Mouse (Mus musculus) CH12.LX (cell line): Measurements from ENCODE around the gene Gm17490. TPM values are rescaled to one million over a fixed set of nuclear protein-coding genes. Genes with fewer than 3 reads are reported as not detected.

ENCODE experiments used
- DNase-seq: peaks from one replicate; pipeline ENCODE4 v3.0.0-alpha.2; 2013; ENCODE audit errors: extremely low read depth
- H3K27ac ChIP-seq: 2 replicates; pipeline ENCODE4 v1.5.1; 2012; ENCODE audit warnings: low read depth, mild to moderate bottlenecking, control low read depth, moderate library complexity; ENCODE audit not compliant: insufficient read depth
- H3K27me3 ChIP-seq: replicated peaks from 2 replicates; pipeline ENCODE3; 2012; ENCODE audit warnings: inconsistent platforms
- H3K36me3 ChIP-seq, 2 experiments: replicated peaks in 1 of 2; 2 replicates each; pipeline versions ENCODE3 to v1.6.1; 2012; ENCODE audit warnings: inconsistent platforms in 1 of 2, low read length in 1 of 2, mild to moderate bottlenecking in 1 of 2, mixed read lengths in 1 of 2, moderate library complexity in 1 of 2; ENCODE audit not compliant: control insufficient read depth in 1 of 2, insufficient read depth in 1 of 2
- H3K4me1 ChIP-seq, 2 experiments: 2 replicates each; pipeline ENCODE4 v1.6.1; 2012; ENCODE audit warnings: inconsistent platforms in 1 of 2, moderate library complexity in 1 of 2; ENCODE audit not compliant: insufficient read depth in 2 of 2, control insufficient read depth in 1 of 2
- H3K4me2 ChIP-seq: 2 replicates; pipeline ENCODE4 v1.6.1; 2012; ENCODE audit warnings: low read depth, mild to moderate bottlenecking, control low read depth; ENCODE audit not compliant: poor library complexity, insufficient read depth, severe bottlenecking
- H3K4me3 ChIP-seq, 3 experiments: fragments of 150-350 bp in 1 of 3; sonication (generic) in 1 of 3; replicated peaks in 1 of 3; 2 replicates each; pipeline versions ENCODE3 to v1.5.1; 2011 to 2012; ENCODE audit warnings: low read depth in 2 of 3, low read length in 2 of 3, mild to moderate bottlenecking in 2 of 3, moderate library complexity in 2 of 3, control low read depth in 1 of 3, improper control_type of control experiment in 1 of 3, inconsistent platforms in 1 of 3, mixed read lengths in 1 of 3; ENCODE audit not compliant: poor library complexity in 1 of 3
- H3K79me2 ChIP-seq: replicated peaks from 2 replicates; pipeline ENCODE4 v1.6.1; 2012; ENCODE audit warnings: mild to moderate bottlenecking, moderate library complexity; ENCODE audit not compliant: control insufficient read depth, poor library complexity, insufficient read depth, severe bottlenecking; ENCODE audit errors: extremely low read depth
- H3K9ac ChIP-seq: 2 replicates; pipeline ENCODE4 v1.6.1; 2012; ENCODE audit warnings: low read depth, mild to moderate bottlenecking, control low read depth, moderate library complexity; ENCODE audit not compliant: insufficient read depth
- H3K9me3 ChIP-seq: replicated peaks from 2 replicates; pipeline ENCODE3; 2012; ENCODE audit warnings: low read length, inconsistent platforms, mixed read lengths
- CHD1 ChIP-seq: IDR thresholded peaks from 2 replicates; pipeline ENCODE4 v1.6.1; 2012; ENCODE audit warnings: low read depth, low read length, improper control_type of control experiment, inconsistent platforms
- E2F4 ChIP-seq: IDR thresholded peaks from 2 replicates; pipeline ENCODE4 v1.6.1; 2011; ENCODE audit warnings: low read depth, low read length, improper control_type of control experiment; ENCODE audit not compliant: insufficient replicate concordance
- ELF1 ChIP-seq: IDR thresholded peaks from 2 replicates; pipeline ENCODE4 v1.6.1; 2014; ENCODE audit warnings: low read depth, mild to moderate bottlenecking, inconsistent platforms, low read length, improper control_type of control experiment
- HCFC1 ChIP-seq: IDR thresholded peaks from 2 replicates; pipeline ENCODE4 v1.6.1; 2012; ENCODE audit warnings: low read depth, mild to moderate bottlenecking, inconsistent platforms, low read length, improper control_type of control experiment
- MAFK ChIP-seq: IDR thresholded peaks from 2 replicates; pipeline ENCODE4 v1.6.1; 2011; ENCODE audit warnings: low read length, improper control_type of control experiment; ENCODE audit not compliant: insufficient replicate concordance
- MAZ ChIP-seq: IDR thresholded peaks from 2 replicates; pipeline ENCODE4 v1.6.1; 2012; ENCODE audit warnings: low read depth, mild to moderate bottlenecking, inconsistent platforms, low read length, improper control_type of control experiment, moderate library complexity
- MYC ChIP-seq: IDR thresholded peaks from 2 replicates; pipeline ENCODE4 v1.6.1; 2011; ENCODE audit warnings: low read depth, mild to moderate bottlenecking, improper control_type of control experiment, low read length
- NELFE ChIP-seq: IDR thresholded peaks from 2 replicates; pipeline ENCODE4 v1.6.1; 2011; ENCODE audit warnings: low read depth, low read length, improper control_type of control experiment
- NRF1 ChIP-seq: IDR thresholded peaks from 2 replicates; pipeline ENCODE4 v1.6.1; 2014; ENCODE audit warnings: low read depth, mild to moderate bottlenecking, inconsistent platforms, low read length, improper control_type of control experiment, moderate library complexity
- PAX5 ChIP-seq: IDR thresholded peaks from 2 replicates; pipeline ENCODE4 v1.6.1; 2012; ENCODE audit warnings: low read length, inconsistent platforms, mixed read lengths
- POLR2AphosphoS2 ChIP-seq: IDR thresholded peaks from 2 replicates; pipeline ENCODE4 v1.6.1; 2011; ENCODE audit warnings: low read depth, low read length, improper control_type of control experiment
- RAD21 ChIP-seq: IDR thresholded peaks from 2 replicates; pipeline ENCODE4 v1.6.1; 2011; ENCODE audit warnings: low read depth, mild to moderate bottlenecking, low read length, improper control_type of control experiment, moderate library complexity
- RCOR1 ChIP-seq: conservative IDR thresholded peaks from 2 replicates; pipeline ENCODE4 v1.6.1; 2012; ENCODE audit warnings: low read depth, mild to moderate bottlenecking, inconsistent platforms, low read length, improper control_type of control experiment
- SIN3A ChIP-seq: IDR thresholded peaks from 2 replicates; pipeline ENCODE4 v1.6.1; 2012; ENCODE audit warnings: low read length, improper control_type of control experiment, inconsistent platforms
- TCF12 ChIP-seq: IDR thresholded peaks from 2 replicates; pipeline ENCODE4 v1.6.1; 2014; ENCODE audit warnings: low read depth, mild to moderate bottlenecking, inconsistent platforms, low read length, improper control_type of control experiment
- UBTF ChIP-seq: IDR thresholded peaks from 2 replicates; pipeline ENCODE4 v1.6.1; 2012; ENCODE audit warnings: low read depth, mild to moderate bottlenecking, inconsistent platforms, low read length, improper control_type of control experiment, moderate library complexity
- USF1 ChIP-seq: IDR thresholded peaks from 2 replicates; pipeline ENCODE4 v1.6.1; 2014; ENCODE audit warnings: low read depth, mild to moderate bottlenecking, inconsistent platforms, low read length, improper control_type of control experiment
- USF2 ChIP-seq: conservative IDR thresholded peaks from 2 replicates; pipeline ENCODE4 v1.6.1; 2011; ENCODE audit warnings: low read depth, low read length, improper control_type of control experiment
- ZC3H11A ChIP-seq: IDR thresholded peaks from 2 replicates; pipeline ENCODE4 v1.6.1; 2012; ENCODE audit warnings: low read depth, mild to moderate bottlenecking, inconsistent platforms, low read length, improper control_type of control experiment
- ZKSCAN1 ChIP-seq: IDR thresholded peaks from 2 replicates; pipeline ENCODE4 v1.6.1; 2012; ENCODE audit warnings: low read depth, inconsistent platforms, low read length, improper control_type of control experiment, borderline replicate concordance
- ZMIZ1 ChIP-seq: IDR thresholded peaks from 2 replicates; pipeline ENCODE4 v1.6.1; 2012; ENCODE audit warnings: low read depth, mild to moderate bottlenecking, inconsistent platforms, low read length, improper control_type of control experiment
- ZNF384 ChIP-seq: IDR thresholded peaks from 2 replicates; pipeline ENCODE4 v1.6.1; 2012; ENCODE audit warnings: low read depth, low read length, improper control_type of control experiment, inconsistent platforms
- dilution Hi-C: fragments of 300-500 bp; cut with MboI; formaldehyde crosslinking; loops from 2 replicates; pipeline ENCODE4 v1.14.3; 2020; ENCODE audit warnings: low sequenced_read_pairs; ENCODE audit not compliant: extremely low pct_unique_long_range_greater_than_20kb, extremely low pct_ligation_motif_present
- in situ Hi-C: fragments of 300-500 bp; cut with MboI; formaldehyde crosslinking; loops from 3 replicates; pipeline ENCODE4 v1.14.3; 2019; ENCODE audit warnings: low sequenced_read_pairs, low pct_ligation_motif_present, low pct_unique_long_range_greater_than_20kb, mixed read lengths
- polyA plus RNA-seq: library from polyadenylated mRNA; unstranded; fragments of >175 nt; gene quantifications from 2 replicates; pipeline ENCODE4 v1.2.1, GENCODE M21; 2012; ENCODE audit warnings: low read depth; ENCODE audit not compliant: insufficient read length
- total RNA-seq, 2 experiments: library from RNA; depleted of rRNA; stranded (reverse); fragments of 300-350 nt in 1 of 2; fragments of >200 nt in 1 of 2; gene quantifications; 2 replicates each; pipeline ENCODE4 v1.2.3; 2012 to 2014

Gene Gm17490
- total and polyA plus RNA-seq, 3 experiments: not detected

DNA sequence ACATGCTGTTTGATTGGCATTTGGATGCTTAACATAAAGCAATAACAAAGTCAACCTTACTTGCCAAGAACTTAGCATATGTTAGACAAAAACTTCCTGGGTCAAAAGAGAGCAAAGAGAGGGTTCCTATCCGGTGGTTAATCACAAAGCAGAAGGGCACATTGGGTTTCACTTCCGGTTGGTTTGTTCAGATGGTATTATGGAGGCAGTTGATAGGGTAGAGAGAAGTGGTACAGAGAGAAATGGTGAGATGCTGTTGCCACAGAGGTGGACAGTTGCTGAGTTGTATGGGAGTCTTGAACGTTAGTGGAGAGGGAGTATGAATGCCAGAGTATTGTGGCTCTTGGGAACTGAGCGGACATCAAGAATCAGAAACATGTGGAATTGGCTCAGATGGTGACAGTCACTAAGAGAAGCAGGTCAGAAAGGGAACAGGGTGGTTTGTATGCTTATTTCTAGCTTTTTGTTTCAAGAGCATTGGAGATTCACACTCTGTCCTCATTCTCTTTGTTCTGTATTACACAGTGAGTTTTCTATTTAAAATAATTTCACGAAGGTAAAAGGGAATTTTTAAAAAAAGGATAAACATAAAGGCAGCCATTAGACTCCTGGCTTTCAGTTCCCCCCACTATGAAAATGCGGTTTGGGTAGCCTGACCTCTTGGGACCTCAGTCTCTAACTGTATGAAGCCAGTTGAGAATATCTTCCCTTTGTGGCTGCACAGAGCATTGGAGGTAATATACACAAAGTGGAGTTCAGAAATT lies 36.3 kb upstream of the Gm17490 start (continued):
- TF ChIP-seq CHD1: no peak; the same call in none of the 2 replicates
- TF ChIP-seq SIN3A: peak; percentile 67
- TF ChIP-seq ZKSCAN1: no peak
- TF ChIP-seq PAX5: no peak
- TF ChIP-seq ZNF384: peak; percentile 14; the same call in 1 of the 2 replicates
- no peak; the same call in 1 of the 2 replicates for TF ChIP-seq MAZ
- peak; percentile 49; the same call in 1 of the 2 replicates for TF ChIP-seq NELFE
- no peak for TF ChIP-seq USF1
- 0 out of 2 replicates have a peak, but pooled peaks have one; percentile 14 for TF ChIP-seq E2F4

- dilution Hi-C loops: no loop called here
Measured at GRCm38 (mm10) chr2:11659263-11659662, 33.2 kb upstream of the Gm17490 start.

GRCm38 (mm10) chr2:11657581-11657980 lies 31.5 kb upstream of the Gm17490 start:
- 0 out of 2 replicates have a peak overlapping the region, but pooled peaks have one; percentile 15 for H3K27ac ChIP-seq
- no peaks in the 10 kb centered on the region for H3K9me3 ChIP-seq
- no peak for DNase-seq
- H3K4me2 ChIP-seq: 0 out of 2 replicates have a peak overlapping the region, but pooled peaks have one; percentile 15
- H3K9ac ChIP-seq: no peak overlapping the region
- H3K79me2 ChIP-seq: peaks cover 8% of the 10 kb centered on the region
- peaks cover 0 to 2% of the 10 kb centered on the region in 2 experiments for H3K36me3 ChIP-seq
- TF ChIP-seq TCF12 (no peak), NRF1 (no peak), ELF1 (no peak), HCFC1 (no peak), POLR2AphosphoS2 (no peak), ZC3H11A (no peak), PAX5 (no peak), RCOR1 (no peak), MYC (no peak)
- H3K4me3 ChIP-seq: no peak overlapping the region
- H3K27me3 ChIP-seq: no peaks in the 10 kb centered on the region
- dilution Hi-C loops (no loop called here), in situ Hi-C loops (no loop called here)
- peaks cover 40 to 86% of the 10 kb centered on the region in 2 experiments for H3K4me1 ChIP-seq

More at GRCm38 (mm10) chr2:11659263-11659662, 33.2 kb upstream of the Gm17490 start:
- Histone ChIP-seq H3K9ac (no peak overlapping the region), H3K36me3 (peaks cover 0 to 2% of the 10 kb centered on the region in 2 experiments), H3K4me1 (peaks cover 37 to 84% of the 10 kb centered on the region in 2 experiments), H3K9me3 (no peaks in the 10 kb centered on the region), H3K4me2 (no peak overlapping the region), H3K27me3 (no peaks in the 10 kb centered on the region), H3K79me2 (peaks cover 8% of the 10 kb centered on the region), H3K4me3 (no peak overlapping the region), H3K27ac (no peak overlapping the region)
- in situ Hi-C loops: no loop called here
- no peak for DNase-seq
- TF ChIP-seq ZNF384: no peak
- TF ChIP-seq USF2: no peak
- TF ChIP-seq RAD21: no peak
- TF ChIP-seq ZKSCAN1: no peak
- TF ChIP-seq UBTF: no peak
- TF ChIP-seq HCFC1: no peak
- no peak for TF ChIP-seq MAFK
- no peak for TF ChIP-seq POLR2AphosphoS2
- TF ChIP-seq PAX5: no peak
- no peak for TF ChIP-seq ZMIZ1
